Mouse (Mus musculus): ENCODE results near the gene Ace. TPM values are rescaled to one million over a fixed set of nuclear protein-coding genes. Genes with fewer than 3 reads are reported as not detected.

The Ace gene
- 1.3 TPM in 2 replicates for polyA plus RNA-seq (2016; fragmentation: Nextera tagmentation; extraction: Ambion mirVana)

DNA sequence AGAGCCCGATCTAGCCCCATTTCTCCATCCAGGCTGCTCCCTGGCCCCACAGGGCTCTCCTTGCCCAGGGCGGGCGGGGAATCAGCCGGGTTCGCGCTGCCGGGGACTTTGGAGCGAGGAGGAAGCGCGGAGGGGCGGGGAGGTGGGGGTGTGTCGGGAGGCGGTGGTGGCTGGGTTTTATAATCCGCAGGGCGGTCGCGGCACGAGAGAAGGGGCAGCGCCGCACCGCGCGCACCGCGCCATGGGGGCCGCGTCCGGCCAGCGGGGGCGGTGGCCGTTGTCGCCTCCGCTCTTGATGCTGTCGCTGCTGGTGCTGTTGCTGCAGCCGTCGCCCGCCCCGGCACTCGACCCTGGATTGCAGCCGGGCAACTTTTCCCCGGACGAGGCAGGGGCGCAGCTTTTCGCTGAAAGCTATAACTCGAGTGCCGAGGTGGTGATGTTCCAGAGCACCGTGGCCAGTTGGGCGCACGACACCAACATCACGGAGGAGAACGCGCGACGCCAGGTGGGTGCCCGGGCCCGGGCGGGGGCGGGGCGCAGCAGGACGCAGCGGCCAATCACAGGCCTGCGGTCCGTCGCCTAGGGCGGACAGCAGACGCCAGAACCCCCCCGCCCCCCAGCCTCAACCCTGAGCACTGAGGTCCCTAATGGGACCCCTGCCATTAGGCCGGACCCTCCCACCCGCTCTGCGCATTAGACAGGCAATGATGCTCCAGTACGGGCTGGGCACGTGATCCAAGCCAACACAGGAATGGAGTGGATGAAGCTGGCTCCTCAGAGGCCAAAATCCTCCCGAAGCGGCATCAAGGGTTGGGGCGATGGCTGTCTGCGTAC lies at the start of gene Ace:
Gene Ace (plus strand): TSS at position 205 of the 834 bp plus-strand sequence.
- peak within 1 kb of the TSS; percentile 73 for H3K27ac ChIP-seq
- H3K36me3 ChIP-seq, result no peaks in the 10 kb centered on the region
- under 1% methylated on average over 76 of the region's 76 CpGs for WGBS
- H3K9me3 ChIP-seq, result no peaks in the 10 kb centered on the region
- H3K4me3 ChIP-seq, result peak within 1 kb of the TSS; percentile 68
- DNase-seq (ENCODE audit: low spot score), result peak; percentile 49
- peaks cover 25% of the 10 kb centered on the region for H3K4me1 ChIP-seq (replicated peaks)
- H3K27me3 ChIP-seq (ENCODE audit: insufficient read depth, poor library complexity, severe bottlenecking), result peaks cover 63% of the 10 kb centered on the region

DNA sequence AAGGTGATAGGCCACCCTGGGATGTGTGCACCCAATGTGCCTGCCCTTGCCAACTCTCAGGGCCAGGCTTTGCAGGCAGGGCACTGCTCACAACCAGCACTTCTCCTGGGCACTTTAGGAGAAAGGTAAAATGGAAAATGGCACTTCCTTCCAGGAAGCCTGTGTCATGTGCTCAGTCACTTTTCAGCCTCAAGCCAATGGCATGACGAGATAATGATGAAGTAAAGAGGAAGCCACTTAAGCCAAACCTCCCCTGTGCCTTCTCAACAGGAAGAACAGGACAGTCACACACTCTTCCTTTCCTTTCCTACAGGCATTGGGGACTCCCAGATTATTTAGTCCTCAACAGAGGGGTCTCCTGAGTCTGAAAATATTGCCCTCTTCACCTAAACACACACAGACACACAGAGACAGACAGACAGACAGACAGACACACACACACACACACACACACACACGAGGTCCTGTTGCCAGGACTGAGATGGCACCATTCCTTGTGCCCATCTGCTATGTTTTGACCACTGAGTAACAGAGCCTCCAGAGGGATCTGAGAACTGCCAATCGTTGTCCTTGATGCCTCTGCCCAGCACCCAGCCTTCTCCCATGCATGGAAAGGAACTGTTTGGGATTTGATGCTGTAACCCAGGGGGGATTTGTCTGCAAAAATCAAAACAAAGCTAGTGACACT lies 47.5 kb upstream of the Ace start:
- no peaks in the 10 kb centered on the region for H3K4me1 ChIP-seq (replicated peaks)
- peaks cover 61% of the 10 kb centered on the region for H3K36me3 ChIP-seq
- no peak overlapping the region for H3K27ac ChIP-seq
- H3K4me3 ChIP-seq, result no peak overlapping the region
- H3K9me3 ChIP-seq, result no peaks in the 10 kb centered on the region
- no peak for DNase-seq (ENCODE audit: low spot score)
- WGBS, result 77% methylated on average over 3 of the region's 3 CpGs
- no peaks in the 10 kb centered on the region for H3K27me3 ChIP-seq (ENCODE audit: insufficient read depth, poor library complexity, severe bottlenecking)

DNA sequence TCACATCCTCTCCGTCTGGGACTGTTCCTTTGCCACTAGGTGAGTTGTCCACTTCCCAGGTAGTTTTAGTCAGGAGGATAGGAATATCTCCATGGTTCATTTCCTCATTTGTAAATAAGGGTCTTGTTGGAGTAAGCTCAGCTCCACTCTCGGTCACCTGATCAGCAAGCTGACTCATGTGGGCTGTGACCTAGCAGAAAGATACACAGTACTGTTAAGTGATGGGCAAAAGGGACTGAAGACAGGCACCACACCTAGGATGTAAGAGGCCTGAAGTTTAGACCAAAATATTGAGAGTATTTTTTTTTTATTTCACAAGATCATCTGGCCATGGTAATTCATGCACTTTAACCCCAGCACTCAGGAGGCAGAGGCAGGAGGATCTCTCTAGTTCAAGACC lies 46.9 kb upstream of the Ace start:
- no peaks in the 10 kb centered on the region for H3K9me3 ChIP-seq
- no peaks in the 10 kb centered on the region for H3K4me1 ChIP-seq (replicated peaks)
- H3K27ac ChIP-seq, result no peak overlapping the region
- DNase-seq (ENCODE audit: low spot score), result no peak
- H3K36me3 ChIP-seq, result peaks cover 61% of the 10 kb centered on the region
- H3K27me3 ChIP-seq (ENCODE audit: insufficient read depth, poor library complexity, severe bottlenecking), result no peaks in the 10 kb centered on the region
- WGBS, result 91% methylated on average over 2 of the region's 2 CpGs
- H3K4me3 ChIP-seq, result no peak overlapping the region

DNA sequence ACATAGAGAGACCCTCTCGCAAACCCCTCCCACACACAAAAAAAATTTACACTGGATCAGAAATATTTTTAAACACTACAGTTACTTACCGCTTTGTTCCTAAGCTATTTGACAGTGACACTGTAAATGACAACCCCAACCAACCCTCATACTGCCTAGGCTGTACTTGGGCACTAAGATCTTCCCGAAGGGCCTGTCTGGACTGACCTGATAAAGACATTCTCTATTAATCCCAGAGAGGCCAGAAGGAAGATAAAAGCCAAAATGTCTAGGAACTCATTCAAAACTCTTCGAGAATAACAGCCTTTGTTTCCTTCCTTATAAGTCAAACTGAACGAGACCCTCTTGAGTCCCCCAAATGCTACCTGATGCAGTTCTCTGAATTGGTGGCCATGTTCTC lies 46.5 kb upstream of the Ace start:
- DNase-seq (ENCODE audit: low spot score), result no peak

DNA sequence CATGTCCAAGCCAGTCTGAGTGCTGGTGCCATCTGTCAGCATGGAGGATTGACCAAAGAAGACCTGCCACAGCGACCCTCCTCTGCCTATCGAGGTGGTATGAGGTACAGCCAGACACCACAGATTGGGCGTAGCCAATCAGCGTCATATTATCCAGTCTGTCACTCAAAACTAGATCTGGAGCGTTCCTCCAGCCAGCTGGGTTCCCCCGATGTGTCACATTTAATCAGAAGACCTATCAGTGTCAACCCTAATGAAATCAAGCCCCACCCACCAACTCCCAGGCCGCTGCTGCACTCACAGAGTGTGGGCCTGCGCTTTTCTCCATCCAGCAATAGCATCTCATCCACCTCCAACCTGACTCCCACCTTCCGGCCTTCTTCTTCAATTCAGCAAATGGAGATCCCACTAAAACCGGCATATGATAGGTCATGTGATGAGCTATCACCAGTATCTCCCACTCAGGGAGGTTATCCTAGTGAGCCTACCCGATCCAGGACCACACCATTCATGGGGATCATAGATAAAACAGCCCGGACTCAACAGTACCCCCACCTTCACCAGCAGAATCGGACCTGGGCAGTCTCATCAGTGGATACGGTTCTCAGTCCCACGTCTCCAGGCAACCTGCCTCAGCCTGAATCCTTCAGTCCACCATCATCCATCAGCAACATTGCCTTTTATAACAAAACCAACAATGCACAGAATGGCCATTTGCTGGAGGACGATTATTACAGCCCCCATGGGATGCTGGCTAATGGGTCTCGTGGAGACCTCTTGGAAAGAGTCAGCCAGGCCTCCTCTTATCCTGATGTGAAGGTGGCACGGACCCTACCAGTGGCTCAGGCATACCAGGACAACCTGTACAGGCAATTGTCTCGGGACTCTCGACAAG lies 44.7 kb upstream of the Ace start:
- Histone ChIP-seq H3K9me3 (no peaks in the 10 kb centered on the region), H3K27me3 (ENCODE audit: insufficient read depth, poor library complexity, severe bottlenecking) (no peaks in the 10 kb centered on the region), H3K27ac (no peak overlapping the region), H3K4me1 (replicated peaks) (peaks cover 6% of the 10 kb centered on the region), H3K4me3 (no peak overlapping the region), H3K36me3 (peaks cover 48% of the 10 kb centered on the region)
- WGBS, result 90% methylated on average over 20 of the region's 20 CpGs
- DNase-seq (ENCODE audit: low spot score), result no peak

More for the DNA sequence above, 46.5 kb upstream of the Ace start:
- Histone ChIP-seq H3K9me3 (no peaks in the 10 kb centered on the region), H3K27me3 (ENCODE audit: insufficient read depth, poor library complexity, severe bottlenecking) (no peaks in the 10 kb centered on the region), H3K4me1 (replicated peaks) (no peaks in the 10 kb centered on the region), H3K36me3 (peaks cover 57% of the 10 kb centered on the region), H3K27ac (no peak overlapping the region), H3K4me3 (no peak overlapping the region)
- WGBS, result 90% methylated on average over 5 of the region's 5 CpGs

- H3K27ac ChIP-seq, result peak overlapping the region; percentile 50; the same call in 1 of the 2 replicates
- peaks cover 12% of the 10 kb centered on the region for H3K4me1 ChIP-seq (replicated peaks)
- DNase-seq (ENCODE audit: low spot score), result peak; percentile 74
- 56% methylated on average over 14 of the region's 14 CpGs for WGBS
- no peaks in the 10 kb centered on the region for H3K9me3 ChIP-seq
- no peak overlapping the region for H3K4me3 ChIP-seq
- no peaks in the 10 kb centered on the region for H3K27me3 ChIP-seq (ENCODE audit: insufficient read depth, poor library complexity, severe bottlenecking)
- peaks cover 17% of the 10 kb centered on the region for H3K36me3 ChIP-seq
Measured at GRCm38 (mm10) chr11:105927065-105928030, 40.4 kb upstream of the Ace start.

GRCm38 (mm10) chr11:105928171-105928570 lies 39.6 kb upstream of the Ace start:
- no peak for DNase-seq (ENCODE audit: low spot score)
- H3K27me3 ChIP-seq (ENCODE audit: insufficient read depth, poor library complexity, severe bottlenecking), result no peaks in the 10 kb centered on the region

GRCm38 (mm10) chr11:105931380-105931779 lies 36.4 kb upstream of the Ace start:
- Histone ChIP-seq H3K27ac (no peak overlapping the region), H3K4me1 (replicated peaks) (peaks cover 42% of the 10 kb centered on the region), H3K4me3 (no peak overlapping the region), H3K36me3 (0 out of 2 replicates have a peak, but pooled peaks cover 3% of the 10 kb centered on the region), H3K27me3 (ENCODE audit: insufficient read depth, poor library complexity, severe bottlenecking) (no peaks in the 10 kb centered on the region), H3K9me3 (no peaks in the 10 kb centered on the region)
- DNase-seq (ENCODE audit: low spot score), result no peak
- WGBS, result 90% methylated on average over 3 of the region's 3 CpGs

More at GRCm38 (mm10) chr11:105928171-105928570, 39.6 kb upstream of the Ace start:
- Histone ChIP-seq H3K27ac (no peak overlapping the region), H3K9me3 (no peaks in the 10 kb centered on the region), H3K36me3 (peaks cover 9% of the 10 kb centered on the region), H3K4me1 (replicated peaks) (peaks cover 12% of the 10 kb centered on the region), H3K4me3 (no peak overlapping the region)
- 62% methylated on average over 5 of the region's 5 CpGs for WGBS

DNA sequence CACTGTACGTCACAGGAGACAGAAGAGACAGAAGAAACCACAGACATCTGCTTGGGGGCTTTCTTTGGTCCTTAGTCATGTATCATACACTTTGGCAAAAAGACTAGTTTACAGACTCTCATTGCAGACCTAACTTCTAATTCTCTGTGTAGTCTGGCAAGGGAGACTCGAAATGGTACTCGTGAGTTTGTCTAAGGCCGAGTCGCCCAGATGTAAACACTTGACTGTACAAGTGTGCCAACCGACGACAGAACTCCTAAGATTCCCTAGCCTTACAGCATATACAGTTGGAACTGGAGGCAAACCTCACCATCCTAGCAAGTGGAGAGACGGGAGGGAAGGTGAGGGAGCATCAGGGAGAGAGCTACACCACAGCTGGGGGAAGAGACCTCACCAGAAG lies 34.0 kb upstream of the Ace start:
- Histone ChIP-seq H3K9me3 (no peaks in the 10 kb centered on the region), H3K27ac (peak overlapping the region; percentile 86), H3K4me3 (no peak overlapping the region), H3K4me1 (replicated peaks) (peaks cover 36% of the 10 kb centered on the region), H3K36me3 (0 out of 2 replicates have a peak, but pooled peaks cover 3% of the 10 kb centered on the region), H3K27me3 (ENCODE audit: insufficient read depth, poor library complexity, severe bottlenecking) (peaks cover 4% of the 10 kb centered on the region; the same call in 1 of the 2 replicates)
- no peak for DNase-seq (ENCODE audit: low spot score)
- 87% methylated on average over 8 of the region's 8 CpGs for WGBS

DNA sequence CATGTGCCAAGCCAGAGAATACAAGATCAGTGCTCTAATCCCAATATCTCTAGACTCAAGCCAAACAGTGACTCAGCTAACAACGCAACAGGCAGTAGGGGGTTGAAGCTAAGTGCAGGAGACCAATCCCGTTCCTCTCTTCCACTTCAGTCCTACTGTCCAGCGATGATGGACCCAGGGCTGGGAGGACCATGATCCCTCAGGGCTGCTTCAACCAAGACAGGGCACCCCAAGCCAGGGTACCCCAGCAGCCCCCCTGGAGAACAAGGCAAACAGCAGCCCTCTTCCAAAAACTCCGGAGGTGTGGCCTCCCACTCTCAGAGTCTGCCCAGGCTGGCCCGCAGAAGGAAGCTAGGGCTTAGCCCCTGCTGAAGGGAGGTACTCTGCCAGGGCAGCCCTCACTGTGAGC lies 33.4 kb upstream of the Ace start:
- Histone ChIP-seq H3K27ac (peak overlapping the region; percentile 86), H3K4me3 (no peak overlapping the region), H3K36me3 (0 out of 2 replicates have a peak, but pooled peaks cover 3% of the 10 kb centered on the region), H3K27me3 (ENCODE audit: insufficient read depth, poor library complexity, severe bottlenecking) (peaks cover 4% of the 10 kb centered on the region; the same call in 1 of the 2 replicates), H3K9me3 (no peaks in the 10 kb centered on the region), H3K4me1 (replicated peaks) (peaks cover 38% of the 10 kb centered on the region)
- DNase-seq (ENCODE audit: low spot score), result no peak
- 76% methylated on average over 5 of the region's 5 CpGs for WGBS

DNA sequence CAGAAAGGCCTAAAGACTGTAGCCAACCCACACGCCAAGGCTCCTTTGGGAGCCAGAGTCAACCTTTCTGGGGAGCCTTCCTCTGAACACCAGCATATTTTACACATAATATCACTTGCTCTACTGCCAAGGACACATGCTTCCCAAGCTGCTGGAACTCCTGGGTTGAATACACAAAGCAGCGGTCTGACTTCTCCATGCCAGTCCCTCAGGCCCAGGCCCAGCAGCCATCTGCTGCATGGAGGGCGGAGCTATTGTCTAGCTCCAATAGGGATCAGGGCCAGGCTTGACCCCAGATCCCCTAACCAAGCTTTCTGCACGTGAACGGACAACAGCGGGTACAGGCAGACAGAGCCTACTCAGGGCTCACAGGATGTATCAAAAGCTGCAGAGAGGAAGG lies 32.9 kb upstream of the Ace start:
- peak; percentile 67 for DNase-seq (ENCODE audit: low spot score)
- peak overlapping the region; percentile 86 for H3K27ac ChIP-seq
- WGBS, result 37% methylated on average over 6 of the region's 6 CpGs

More for the DNA sequence above, 32.9 kb upstream of the Ace start:
- H3K36me3 ChIP-seq, result 0 out of 2 replicates have a peak, but pooled peaks cover 3% of the 10 kb centered on the region
- no peak overlapping the region for H3K4me3 ChIP-seq
- H3K4me1 ChIP-seq (replicated peaks), result peaks cover 38% of the 10 kb centered on the region
- peaks cover 4% of the 10 kb centered on the region; the same call in 1 of the 2 replicates for H3K27me3 ChIP-seq (ENCODE audit: insufficient read depth, poor library complexity, severe bottlenecking)
- no peaks in the 10 kb centered on the region for H3K9me3 ChIP-seq
